Mouse (Mus musculus) lung, postnatal 0 days (tissue): ENCODE measurements at regions not wholly inside any gene's neighbourhood (a gene's known extent, or its start where the extent isn't known, plus 50 kb on each side); places are given as distances from the start of the nearest gene placed in this dataset.

Experiments used
- ATAC-seq: fragments of 200-750 bp; cut with Nextera tagmentation; 2 replicates; pipeline ENCODE4 v1.8.0; 2017; ENCODE audit warnings: moderate library complexity
- DNase-seq: peaks from one replicate; pipeline ENCODE4 v3.0.0-alpha.2; 2016; ENCODE audit warnings: low spot score
- H3K27ac ChIP-seq: fragments of 300-500 bp; sonication (generic); 2 replicates; pipeline ENCODE4 v1.5.1; 2014; ENCODE audit warnings: antibody characterized with exemption, mild to moderate bottlenecking, low read length, mixed read lengths
- H3K27me3 ChIP-seq: fragments of 300-500 bp; sonication (generic); replicated peaks from 2 replicates; pipeline ENCODE4 v1.6.1; 2014; ENCODE audit warnings: low read length, mixed read lengths; ENCODE audit not compliant: insufficient read depth
- H3K36me3 ChIP-seq: fragments of 300-500 bp; sonication (generic); 2 replicates; pipeline ENCODE4 v1.6.1; 2014; ENCODE audit warnings: low read length, mixed read lengths; ENCODE audit not compliant: insufficient read depth
- H3K4me1 ChIP-seq: fragments of 300-500 bp; sonication (generic); 2 replicates; pipeline ENCODE4 v1.6.1; 2014; ENCODE audit warnings: antibody characterized with exemption, low read depth, low read length, mixed read lengths; ENCODE audit not compliant: insufficient read depth
- H3K4me2 ChIP-seq: fragments of 300-500 bp; sonication (generic); replicated peaks from 2 replicates; pipeline ENCODE4 v1.6.1; 2014; ENCODE audit warnings: low read depth, mild to moderate bottlenecking, low read length, moderate library complexity, mixed read lengths
- H3K4me3 ChIP-seq: fragments of 300-500 bp; sonication (generic); 2 replicates; pipeline ENCODE4 v1.5.1; 2014; ENCODE audit warnings: low read depth, low read length
- H3K9ac ChIP-seq: fragments of 300-500 bp; sonication (generic); replicated peaks from 2 replicates; pipeline ENCODE4 v1.6.1; 2014; ENCODE audit warnings: low read depth, mild to moderate bottlenecking
- H3K9me3 ChIP-seq: fragments of 300-500 bp; sonication (generic); 2 replicates; pipeline ENCODE4 v1.6.1; 2016; ENCODE audit warnings: low read length, mixed read lengths
- CTCF ChIP-seq: IDR thresholded peaks from 2 replicates; pipeline ENCODE4 v1.5.1; 2016; ENCODE audit warnings: antibody characterized with exemption, mild to moderate bottlenecking
- EP300 ChIP-seq: IDR thresholded peaks from 2 replicates; pipeline ENCODE4 v1.6.1; 2016; ENCODE audit warnings: antibody characterized with exemption, mild to moderate bottlenecking, control low read depth
- WGBS: fragments of 180-500 bp; shearing (Covaris S2); extraction: QIAGEN DNeasy Blood & Tissue Kit; methylation state at CpG from one replicate; pipeline ENCODE4 v1.1.7; 2014; 5-methylcytosine and 5-hydroxymethylcytosine counted together

DNA sequence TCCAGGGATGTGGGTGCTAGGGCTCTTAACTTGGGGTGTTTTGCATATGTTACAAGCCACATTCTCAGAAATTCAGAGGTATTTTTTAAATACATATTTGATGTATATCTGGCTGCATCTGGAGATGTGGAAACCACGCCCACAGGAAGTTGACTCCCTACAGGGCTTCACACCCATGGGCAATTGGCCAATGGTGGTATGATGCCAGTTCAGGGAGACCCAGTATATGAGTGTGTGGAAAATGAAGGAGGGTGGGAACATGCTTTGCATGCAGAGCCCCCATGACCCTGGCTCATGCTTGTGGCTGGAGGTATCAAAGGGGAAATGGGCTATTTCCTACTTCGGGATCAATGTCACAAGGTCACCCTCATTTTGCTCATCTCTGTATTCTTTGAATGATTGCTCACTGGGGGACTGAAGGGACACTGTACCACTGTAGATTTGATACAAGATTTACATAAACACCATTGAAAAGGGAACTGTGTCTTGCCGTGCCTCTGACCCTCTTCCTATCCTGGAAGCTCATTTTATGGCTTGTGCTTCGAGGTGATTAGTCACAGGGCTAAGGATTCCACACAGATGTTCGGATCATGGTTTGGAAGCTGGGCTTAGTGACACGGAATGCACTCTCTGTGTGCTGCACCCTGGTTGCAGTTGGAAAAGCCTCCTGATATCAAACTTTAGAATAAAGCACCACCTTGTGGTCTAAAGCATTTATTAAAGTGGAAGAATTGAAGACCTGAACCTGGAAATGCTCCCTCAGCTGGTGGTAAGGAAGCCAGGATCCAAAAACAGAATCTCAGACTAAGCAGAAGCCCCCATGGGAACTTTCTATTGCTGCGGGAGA lies 56.8 kb upstream of the Edn1 start:
- TF ChIP-seq EP300, result 0 out of 2 replicates have a peak, but pooled peaks have one; percentile 24
- peak; percentile 82 for TF ChIP-seq CTCF
- DNase-seq (peak; percentile 89), ATAC-seq (peak; percentile 50)
- Histone ChIP-seq H3K4me2 (no peak overlapping the region), H3K9me3 (no peaks in the 10 kb centered on the region), H3K4me3 (no peak overlapping the region), H3K27me3 (no peaks in the 10 kb centered on the region), H3K36me3 (no peaks in the 10 kb centered on the region), H3K9ac (no peak overlapping the region), H3K4me1 (no peaks in the 10 kb centered on the region), H3K27ac (no peak overlapping the region)
- WGBS, result 41% methylated on average over 7 of the region's 7 CpGs

DNA sequence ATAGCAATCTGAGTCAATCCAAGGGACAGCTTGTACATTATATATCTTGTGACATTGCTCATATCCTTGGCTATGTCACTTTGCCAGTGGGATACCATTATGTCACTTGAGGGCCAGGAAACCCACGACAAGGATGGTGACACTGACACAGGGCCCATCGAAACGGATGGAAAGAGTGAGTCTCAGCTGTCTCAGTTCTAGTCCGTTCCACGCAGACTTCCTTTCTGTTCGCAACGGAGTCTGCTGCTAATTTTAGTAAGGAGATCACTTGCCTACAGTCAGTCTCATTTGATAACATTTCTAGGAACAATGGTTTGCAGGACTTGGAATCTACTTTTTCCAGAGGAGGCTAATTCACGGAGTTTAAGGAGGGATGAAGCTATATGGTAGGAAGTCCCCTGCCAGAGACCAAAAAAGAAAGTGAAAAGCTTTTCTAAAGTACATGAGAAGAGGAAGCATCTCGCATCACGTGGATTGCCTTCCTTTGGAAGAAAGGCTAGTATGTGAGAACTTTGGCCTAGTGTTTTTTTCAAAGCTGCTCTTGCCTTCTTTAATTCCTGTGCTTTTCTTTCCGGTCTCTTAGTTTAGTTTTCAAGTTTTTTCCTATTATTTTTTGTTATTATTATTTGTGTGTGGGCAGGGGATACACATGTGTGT lies 55.4 kb upstream of the Edn1 start:
- ATAC-seq (no peak), DNase-seq (no peak)
- H3K9ac ChIP-seq, result no peak overlapping the region
- H3K27me3 ChIP-seq, result no peaks in the 10 kb centered on the region
- H3K4me2 ChIP-seq, result no peak overlapping the region
- WGBS, result 65% methylated on average over 11 of the region's 11 CpGs
- no peaks in the 10 kb centered on the region for H3K9me3 ChIP-seq
- no peaks in the 10 kb centered on the region for H3K4me1 ChIP-seq
- TF ChIP-seq CTCF (no peak), EP300 (no peak)
- no peaks in the 10 kb centered on the region for H3K36me3 ChIP-seq
- no peak overlapping the region for H3K27ac ChIP-seq
- H3K4me3 ChIP-seq, result no peak overlapping the region
